Mouse (Mus musculus) frontal cortex, postnatal 36 days (tissue): ENCODE data around the gene Neurl3.

Experiments used
- DNase-seq, 2 experiments: peaks; one replicate each; pipeline ENCODE4 v3.0.0; 2022; ENCODE audit warnings: low spot score in 2 of 2

The Neurl3 gene

DNA sequence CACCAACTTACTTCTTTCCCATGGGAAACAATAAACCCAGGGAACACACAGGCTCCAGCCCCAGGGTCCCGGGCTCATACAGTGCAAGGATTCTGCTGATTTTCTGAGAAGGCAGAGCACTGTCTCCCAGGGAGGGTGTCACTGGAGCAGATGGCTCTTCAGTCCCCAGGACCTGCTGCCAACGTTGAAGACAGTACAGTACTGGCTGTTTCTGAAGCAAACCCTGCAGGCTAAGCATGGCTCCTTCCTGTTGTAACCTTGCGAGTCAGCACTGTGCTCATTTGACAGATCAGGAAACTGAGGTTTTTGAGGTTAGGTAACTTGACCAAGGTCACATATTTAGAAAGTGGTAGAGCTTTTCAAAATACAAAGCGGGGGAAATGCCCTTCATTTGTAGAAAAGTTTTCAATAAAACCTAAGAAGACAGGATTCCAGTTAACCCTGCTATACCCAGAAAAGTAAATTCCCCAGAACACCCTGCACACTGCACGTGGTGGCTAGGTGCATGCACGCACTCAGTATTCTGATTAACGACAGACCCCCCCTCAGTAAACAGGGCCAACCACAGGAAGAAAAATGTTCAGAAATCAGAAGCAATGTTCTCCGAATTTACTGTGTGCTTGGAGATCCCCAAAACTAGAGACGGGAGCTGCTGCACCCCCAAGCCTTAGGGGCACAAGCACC, 22.1 kb upstream of the Neurl3 start:
- no peak for DNase-seq

DNA sequence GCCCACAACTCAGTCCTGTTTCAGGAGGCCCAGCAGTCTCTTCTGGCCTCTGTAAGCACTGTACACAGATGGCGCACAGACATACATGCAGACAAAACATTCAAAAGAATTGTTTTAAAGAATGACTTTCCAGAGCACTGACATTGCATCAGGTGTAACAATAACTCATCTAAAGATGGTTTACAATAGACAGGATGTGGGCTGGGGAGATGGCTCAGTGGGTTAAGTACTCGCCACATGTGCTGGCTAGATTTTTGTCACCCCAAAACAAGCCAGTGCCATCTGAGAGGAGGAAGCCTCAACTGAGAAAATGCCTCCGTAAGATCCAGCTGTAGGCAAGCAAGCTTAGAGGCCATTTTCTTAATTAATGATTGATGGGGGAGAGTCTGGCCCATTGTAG, 19.9 kb upstream of the Neurl3 start:
- no peak for DNase-seq

DNA sequence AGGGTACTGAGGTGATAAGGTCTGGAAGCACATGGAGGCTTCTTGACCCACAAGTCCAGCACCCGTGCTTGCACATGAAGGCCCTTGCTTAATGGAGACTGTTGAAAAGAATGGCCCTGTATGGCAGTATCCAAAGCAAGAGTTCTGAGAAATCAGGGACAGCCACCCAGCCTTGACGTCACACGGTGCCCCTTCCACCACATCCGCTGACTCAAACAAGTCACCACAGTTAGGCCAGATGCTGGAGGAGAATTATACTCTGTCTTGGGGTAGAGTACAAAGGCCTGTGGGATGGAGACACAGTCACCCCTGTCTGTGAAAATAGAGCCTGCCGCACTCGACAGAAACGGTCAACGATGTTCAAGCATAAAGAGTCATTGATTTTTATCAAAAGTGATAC, 19.0 kb upstream of the Neurl3 start:
- DNase-seq, result no peak

DNA sequence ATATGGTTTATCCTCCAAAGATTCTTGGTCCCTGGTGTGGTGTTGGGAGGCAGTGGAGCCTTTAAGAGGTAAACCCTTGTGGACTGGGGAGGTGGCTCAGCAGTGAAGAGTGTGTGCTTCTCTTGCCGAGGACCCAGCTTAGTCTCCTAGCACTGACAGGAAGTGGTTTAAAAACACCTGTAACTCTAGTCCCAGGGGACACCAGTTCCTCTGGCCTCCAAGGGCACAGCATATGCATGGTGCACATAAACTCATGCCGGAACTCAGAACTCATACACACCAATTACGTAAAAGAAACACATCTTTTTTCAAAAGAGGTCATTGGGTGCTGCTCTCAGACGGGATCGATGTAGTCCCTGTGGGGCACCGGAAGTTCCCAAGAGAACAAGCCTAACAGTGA, 7.4 kb upstream of the Neurl3 start:
- DNase-seq, result no peak

DNA sequence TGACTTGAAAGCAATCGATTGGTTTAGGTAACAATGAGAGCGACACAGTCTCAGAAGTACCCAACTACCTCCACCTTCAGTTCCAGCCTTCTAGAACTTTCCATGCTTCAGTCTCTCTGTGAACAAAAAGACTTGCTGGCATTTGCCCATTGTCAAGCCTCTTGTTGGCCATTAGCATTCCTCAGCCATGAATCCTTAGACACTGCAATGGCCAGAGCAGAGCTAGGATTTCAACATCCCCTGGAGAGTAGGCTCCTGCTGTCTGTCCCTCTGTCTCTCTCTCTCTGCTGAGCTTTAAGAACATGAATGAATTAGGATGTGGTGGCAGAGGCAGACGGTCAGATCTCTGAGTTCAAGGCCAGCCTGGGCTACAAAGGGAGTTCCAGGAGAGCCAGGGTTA, 6.5 kb upstream of the Neurl3 start:
- DNase-seq, result no peak

DNA sequence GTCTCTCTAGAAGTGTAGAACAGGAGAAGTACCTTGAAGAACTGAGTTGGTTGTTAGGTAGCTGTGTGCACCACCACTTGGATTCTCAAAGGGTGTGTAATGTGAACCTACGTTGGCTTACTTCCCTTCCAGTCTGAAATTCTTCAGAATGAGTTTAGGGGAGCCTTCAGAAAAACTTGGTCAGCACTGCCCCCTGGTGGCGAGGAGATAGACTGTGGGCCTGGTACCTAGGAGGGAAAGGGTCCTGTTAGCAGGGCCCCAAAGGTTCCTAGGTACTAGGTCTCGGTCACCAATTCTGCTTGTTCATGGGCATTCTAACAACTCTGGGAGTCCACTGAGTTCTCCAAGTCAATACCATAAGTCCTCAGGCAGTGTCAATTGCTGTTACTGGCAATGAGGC, 4.7 kb upstream of the Neurl3 start:
- peak; percentile 72 to 77 for DNase-seq

DNA sequence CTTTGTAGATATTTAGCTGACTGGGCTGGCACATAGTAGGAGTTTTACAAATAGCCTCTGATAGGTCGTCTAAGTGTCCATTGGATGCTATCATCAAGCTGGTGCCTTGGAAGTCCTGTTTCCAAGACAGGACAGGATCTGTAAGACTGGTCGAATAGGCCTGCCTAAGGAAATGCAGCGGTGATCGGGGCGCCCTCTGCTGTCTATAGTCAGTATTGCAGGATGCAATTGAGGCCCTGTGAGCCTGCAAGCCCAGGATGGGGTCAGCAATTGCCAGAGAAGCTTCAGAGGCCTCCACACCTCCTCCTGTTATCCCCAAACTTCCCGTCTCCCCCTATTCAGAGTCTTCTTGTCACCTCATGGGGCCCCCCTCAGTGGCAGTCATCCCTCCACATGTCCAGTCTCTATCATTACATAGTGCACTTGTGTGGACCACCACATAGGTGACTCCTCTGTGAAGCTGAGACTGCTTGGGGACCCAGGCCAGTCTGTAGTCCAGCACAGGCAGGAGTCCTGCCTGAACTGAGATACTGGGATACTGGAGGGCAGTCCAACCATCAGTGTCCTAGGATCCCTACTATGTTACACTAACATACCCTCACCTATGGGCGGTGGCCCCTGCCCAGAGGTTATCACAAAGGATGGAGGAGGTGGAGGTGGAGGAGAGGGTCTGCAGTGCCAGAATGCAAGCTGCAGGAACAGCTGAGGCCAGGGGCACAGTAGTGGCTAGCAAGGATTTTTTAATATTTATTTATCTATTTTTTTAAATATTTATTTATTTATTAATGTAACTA, 3.0 kb upstream of the Neurl3 start:
- DNase-seq, result peak; percentile 73 to 77

DNA sequence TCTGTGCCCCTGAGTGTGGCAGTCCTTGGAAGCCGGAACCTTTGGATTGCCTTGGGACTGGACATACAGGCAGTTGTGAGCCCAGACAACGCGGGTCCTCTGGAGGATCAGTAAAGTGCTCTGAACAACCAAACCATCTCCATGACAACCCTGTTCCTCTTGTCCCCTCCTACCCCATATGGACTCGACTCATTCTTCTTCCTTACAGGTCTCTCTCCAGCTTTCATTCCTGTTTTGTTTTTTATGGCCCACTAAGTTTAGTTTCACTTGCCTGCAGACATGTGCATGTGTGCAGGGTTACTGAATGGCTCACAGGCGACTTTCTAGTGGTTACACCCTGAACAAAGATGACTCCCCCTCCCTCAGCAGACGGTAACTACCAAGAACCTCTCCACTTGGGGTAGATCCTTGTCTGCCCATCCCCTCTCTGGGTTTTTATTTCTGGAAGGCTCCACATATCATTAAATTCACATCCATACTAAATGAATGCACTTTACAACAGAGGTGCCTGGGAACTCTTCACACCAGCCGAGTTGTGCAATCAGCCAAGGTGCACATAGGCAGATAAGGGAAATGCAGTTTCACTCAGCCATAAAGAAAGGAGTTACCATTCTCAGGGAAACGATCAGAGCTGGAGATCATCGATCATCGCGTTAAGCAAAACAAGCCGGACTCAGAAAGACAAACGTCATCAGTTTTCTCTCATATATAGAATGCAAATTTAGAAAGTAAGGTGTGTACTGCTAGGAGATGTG, 1.3 kb upstream of the Neurl3 start:
- DNase-seq, result no peak

DNA sequence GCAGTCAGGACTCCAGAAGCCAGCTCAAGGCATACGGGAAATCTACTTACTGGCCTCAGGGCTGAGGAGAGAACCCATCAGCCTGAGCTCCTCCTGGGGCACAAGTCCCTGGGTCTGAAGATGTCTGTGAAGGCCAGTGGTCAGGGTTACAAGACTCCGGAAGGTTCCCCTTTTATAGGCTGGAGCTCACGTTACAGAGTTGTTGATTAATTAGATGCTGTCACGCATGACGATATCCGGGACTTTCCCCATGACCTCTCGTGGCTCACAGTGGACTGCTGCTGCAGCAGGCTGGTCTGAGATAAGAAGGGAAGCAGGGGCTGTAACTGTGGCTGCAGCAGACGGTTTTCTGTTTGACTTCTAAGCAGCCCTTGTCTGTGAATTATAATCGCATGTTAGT, 1.2 kb downstream of the Neurl3 start:
- no peak for DNase-seq

DNA sequence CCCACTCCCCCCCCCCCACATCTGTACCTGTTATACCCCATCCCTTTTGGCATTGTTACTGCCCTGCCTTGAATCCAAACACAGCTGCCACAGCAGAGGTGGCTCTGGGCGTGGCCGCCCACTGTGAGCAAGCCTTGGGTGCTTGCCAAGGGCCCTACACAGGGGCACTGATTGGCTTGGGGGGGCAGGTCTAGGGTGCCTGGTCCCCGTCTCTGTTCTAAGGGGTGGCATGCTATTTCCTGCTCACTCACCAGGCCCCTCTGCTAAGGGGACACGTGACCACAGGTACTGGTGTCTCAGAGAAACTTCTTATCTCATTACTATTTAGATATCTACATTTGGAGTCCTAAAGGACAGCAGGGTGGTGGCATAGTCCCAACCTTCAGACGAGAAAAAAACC, 1.9 kb downstream of the Neurl3 start:
- DNase-seq, result no peak

DNA sequence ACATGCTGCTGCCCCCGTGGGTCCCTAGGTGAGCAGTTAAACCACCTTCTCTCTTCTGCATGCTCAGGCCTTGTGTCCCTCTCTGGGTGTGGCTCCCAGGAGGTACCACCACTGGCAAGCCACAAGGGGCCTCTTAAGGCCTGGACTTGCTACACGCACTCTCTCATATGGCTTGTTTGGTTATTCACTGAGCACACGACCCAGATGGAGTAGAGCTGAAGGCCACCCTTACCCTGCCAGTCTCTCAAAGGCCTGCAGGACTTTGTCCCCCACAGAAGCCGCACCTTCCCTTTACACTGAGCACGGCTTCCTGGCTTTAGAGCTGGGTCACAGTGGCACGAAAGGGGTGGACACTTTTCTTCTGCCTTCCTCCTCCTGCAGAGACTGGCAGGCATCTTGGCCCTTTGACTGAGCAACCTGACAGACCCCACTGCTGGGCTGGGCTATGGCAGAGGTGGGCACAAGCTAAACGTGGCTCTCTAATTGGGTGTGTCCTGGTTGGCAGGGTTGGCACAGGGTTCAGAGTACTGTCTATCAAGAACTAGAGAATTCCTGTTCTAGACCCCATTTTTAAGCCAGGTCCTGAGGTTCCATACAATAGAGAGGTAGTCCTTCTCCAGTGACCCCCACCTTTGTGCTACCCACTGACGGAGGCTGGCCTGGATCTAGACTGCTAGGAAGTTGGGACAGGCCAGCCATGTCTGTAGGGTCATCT, 2.8 kb downstream of the Neurl3 start:
- DNase-seq, result no peak

DNA sequence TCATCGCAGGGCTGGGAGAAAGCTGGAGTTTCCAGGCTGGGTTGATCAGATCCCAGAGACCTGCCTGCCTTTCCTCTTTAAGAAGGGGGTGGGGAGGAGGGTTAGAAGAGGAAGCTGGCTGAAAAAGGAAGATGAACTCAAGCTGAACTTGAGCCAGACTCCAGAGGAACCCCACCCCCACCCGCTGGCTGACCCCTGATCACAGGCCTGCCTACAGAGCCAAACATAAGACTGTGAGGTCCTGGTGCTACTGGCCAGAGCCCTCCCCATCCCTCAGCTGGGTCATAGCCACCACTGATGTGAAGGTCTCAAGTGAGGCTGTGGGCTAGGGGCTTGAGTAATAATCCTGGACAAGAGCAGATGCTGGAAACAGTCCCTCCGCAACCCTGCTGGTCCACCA, 3.8 kb downstream of the Neurl3 start:
- DNase-seq, result no peak

DNA sequence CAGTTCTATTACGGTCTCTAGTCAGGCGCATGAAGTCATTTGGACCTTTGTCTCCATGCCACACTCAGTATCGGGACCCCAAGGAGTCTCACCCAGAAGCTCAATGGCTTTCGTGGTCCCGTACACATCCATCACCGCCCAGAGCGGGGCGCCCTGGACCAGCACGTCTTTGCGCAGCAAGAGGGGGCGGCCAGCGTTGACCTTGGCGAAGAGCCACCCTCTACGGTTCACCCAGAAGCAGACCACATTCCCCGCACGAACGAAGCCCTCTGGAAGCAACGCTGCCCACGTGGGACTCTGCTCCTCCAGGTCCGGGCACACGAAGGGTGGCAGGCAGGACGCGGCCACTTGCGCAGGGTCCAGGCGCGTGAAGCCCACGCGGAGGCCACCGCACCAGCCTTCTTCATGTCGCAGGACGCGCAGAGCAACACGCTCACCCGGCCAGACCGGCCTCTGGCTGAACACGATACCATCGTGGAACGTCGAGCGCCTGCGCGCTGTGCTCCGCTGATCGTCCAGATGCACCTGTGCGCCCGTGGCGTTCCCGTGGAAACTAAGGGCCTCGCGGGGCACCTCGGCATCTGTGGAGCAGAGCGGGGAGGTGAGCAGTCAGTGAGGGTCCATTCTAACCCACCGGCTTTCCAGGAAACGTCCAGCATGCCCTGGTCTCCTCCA, 5.2 kb downstream of the Neurl3 start:
- DNase-seq, result no peak

DNA sequence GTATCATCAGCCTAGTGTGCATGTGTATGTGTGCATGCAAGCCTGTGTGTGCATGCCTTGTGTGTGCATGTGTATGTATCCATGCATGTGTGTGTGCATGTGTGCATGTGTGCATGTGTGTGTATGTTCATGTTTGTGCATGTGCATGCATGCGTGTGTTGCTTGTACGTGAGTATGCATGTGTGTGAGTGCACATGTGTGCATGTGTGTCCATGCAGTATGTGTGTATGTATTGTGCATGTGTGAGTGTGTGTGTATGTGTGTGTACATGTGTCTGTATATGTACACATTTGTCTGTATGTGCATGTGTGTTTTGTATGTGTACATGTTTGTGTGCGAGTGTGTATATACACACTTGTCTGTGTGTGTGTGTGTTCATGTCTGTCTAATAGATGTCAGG, 6.9 kb downstream of the Neurl3 start:
- no peak for DNase-seq

DNA sequence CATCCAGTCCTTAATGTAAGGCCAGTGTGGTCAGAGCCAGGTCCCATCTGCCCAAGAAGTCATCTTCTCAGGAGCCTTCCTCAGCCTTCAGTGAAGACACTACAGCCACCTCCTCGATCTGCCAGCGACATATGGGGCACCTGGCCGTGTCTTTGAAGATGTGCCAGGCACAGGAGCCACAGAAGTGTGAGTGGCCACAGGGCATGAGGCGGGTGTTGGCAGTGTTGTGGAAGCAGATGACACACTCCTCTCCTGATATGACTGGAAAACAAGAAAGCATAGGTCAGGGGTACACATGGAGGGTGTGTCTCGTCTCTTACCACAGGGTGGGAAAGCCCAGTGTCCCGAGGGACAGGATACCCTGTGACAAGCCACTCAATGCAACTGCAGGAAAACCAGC, 8.2 kb downstream of the Neurl3 start:
- DNase-seq, result no peak

DNA sequence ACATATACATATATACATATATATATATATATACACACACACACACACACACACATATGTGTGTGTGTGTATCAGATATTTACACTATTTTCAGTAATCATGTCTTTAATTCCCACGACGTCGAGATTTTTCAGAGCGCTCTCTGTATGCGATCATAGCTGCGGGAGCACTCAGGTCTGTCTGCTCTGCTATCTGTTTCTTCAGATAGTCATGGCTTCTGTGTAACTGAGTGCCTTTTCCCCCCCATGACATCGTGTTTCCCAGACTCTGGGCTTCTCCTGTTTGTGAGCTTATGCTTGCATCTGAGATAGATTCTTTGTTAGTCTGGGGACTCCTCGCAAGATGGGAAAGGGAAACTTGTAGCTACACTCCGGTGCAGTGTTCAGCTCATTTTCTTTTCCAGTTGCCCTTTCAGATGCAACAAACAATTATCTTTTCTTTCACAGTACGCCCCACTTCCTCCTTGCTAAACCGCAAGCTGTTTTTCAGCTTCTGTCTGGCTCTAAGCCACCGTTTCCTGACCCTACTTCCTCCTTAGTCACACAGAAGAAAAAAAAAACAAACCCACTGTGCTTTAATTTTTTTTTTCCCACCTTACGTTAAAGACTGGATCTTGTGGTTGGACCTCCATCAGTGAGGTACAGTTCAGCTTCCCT, 10.5 kb downstream of the Neurl3 start:
- DNase-seq, result no peak

DNA sequence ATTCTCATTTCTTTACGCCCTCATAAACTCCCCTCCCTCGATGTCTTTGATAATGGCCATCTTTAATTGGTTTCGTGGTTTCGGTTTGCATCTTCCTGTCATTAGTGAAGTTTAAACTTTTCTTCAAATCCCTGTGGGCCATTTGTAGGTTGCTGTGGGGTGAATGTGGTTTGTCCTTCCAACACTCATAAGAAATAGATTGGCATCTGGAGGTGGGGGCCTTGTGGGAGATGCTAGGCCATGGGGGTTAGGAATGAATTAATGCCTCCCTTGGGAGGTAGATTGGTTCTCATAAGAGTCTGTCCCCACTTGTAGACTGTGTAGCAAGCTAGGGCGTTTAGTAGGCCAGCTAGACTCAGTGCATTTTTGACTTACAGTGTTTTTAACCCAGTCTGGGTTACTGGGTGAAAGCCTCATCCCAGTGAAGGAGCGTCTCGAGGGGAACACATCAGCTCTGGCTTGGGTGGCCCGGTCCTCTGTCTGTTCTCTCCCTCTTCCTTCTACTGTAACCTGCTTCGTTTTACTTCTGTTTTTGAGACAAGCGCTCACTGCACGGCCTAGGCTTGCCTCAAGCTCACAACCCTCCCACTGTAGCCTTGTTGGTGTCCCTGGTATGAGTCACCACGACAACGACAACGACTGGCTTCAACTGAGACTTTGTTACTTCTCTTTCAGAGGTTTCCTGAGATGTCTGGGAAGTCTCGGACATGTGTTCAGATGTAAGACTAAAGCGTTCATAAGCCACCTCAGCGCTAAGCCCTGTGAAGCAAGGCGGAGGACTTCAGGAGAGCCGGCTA, 12.6 kb downstream of the Neurl3 start:
- no peak for DNase-seq

DNA sequence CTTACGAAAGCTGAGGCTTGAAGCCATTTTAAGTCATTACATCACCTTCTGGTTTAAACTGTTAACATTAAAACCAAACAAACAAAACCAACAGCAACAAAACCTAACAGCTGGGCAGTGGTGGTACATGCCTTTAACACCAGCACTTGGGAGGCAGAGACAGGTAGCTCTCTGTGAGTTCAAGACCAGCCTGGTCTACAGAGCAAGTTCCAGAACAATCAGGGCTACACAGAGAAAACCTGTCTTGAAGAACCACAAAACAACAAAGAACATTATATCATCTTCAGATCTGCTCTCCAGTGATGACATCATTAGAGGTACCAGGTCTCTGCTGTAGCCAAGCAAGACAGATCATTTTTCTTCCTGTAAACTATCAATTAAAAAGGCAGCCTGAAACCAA, 14.1 kb downstream of the Neurl3 start:
- DNase-seq, result no peak

DNA sequence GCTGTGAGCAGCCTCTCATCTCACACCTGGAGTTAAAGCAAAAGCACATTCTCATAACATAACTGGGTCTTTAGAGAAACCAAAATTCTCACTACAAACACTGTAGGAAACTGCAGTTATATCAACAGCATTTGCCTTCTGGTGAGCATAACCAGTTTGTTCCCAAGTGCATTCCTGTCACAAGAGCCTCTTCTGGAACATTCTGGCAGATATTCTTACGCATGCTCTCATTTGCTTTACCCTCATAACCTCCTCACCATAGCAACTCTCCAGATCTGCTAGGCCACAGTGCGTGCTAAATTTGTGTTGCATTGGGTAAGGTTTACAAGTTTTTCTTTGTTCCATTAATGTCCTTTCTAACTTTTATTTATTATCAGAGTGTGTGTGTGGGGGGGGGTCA, 15.2 kb downstream of the Neurl3 start:
- no peak for DNase-seq

DNA sequence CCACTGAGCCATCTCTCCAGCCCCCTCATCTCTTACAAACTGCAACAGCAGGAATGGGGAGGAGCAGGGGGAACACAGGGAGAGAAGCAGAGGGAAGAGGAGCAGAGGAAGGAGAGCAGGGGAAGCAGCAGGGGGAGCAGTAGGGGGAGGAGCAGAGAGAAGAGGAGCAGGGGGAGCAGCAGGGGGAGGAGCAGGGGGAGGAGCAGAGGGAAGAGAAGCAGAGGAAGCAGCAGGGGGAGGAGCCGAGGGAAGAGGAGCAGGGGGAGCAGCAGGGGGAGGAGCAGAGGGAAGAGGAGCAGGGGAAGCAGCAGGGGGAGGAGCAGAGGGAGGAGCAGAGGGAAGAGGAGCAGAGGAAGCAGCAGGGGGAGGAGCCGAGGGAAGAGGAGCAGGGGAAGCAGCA, 15.8 kb downstream of the Neurl3 start:
- no peak for DNase-seq
